Mouse (Mus musculus): Measurements from ENCODE around the gene Mindy4.

Gene Mindy4

GRCm38 (mm10) chr6:55252731-55253247 is 49.6 kb downstream of the Mindy4 start:
- intact Hi-C loops (cut with DNase I), result no loop called here

GRCm38 (mm10) chr6:55256500-55257191 is 53.5 kb downstream of the Mindy4 start:
- intact Hi-C loops (cut with DNase I), result no loop called here

GRCm38 (mm10) chr6:55257246-55257645 is 54.1 kb downstream of the Mindy4 start:
- intact Hi-C loops (cut with DNase I), result no loop called here

DNA sequence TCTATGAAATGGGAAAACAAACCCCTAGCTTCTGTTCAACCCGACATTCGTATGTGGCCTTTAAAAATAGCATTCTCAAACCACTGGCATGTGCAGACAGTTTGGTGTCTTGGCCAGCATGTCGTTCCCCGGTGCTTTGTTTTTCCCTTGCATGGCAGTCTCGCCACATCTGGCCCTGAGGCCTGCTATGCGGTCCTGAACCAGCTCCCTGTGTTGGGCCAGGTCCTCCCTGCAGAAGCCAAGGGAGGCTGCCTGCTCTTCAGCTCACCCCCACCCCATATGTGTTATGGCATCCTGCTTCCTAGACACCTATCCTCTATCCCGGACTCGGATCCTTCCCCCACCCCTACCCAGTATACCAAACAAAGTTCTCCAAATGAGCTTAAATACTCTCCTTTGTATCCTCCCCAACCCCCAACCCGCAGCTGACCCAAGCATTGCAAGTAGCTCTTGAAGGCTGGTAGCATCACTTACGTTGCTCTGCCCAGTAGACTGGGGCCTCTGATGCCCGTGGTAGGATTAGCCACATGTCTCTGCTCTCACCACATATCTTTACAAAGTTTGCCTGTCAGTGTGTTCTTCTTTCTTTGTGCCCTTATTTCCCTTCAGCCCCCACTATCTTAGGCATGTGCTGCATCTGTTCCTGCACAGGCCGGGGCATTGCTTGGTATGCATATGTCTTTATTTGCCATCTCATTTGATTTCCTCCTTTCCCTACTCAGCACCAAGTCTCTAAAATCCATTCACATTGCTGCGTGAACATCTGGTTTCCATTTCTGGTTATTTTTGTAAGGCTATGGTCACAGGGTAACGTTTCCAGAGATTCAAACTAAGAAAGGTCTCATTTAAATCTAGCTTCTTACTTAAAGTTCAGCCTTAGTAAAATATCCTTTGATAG is 55.5 kb downstream of the Mindy4 start:
- intact Hi-C loops (cut with DNase I), result no loop called here

- intact Hi-C loops (cut with DNase I), result no loop called here
Observed at GRCm38 (mm10) chr6:55262161-55262560, 59.0 kb downstream of the Mindy4 start.

GRCm38 (mm10) chr6:55263490-55264046 is 60.4 kb downstream of the Mindy4 start:
- intact Hi-C loops (cut with DNase I), result no loop called here

DNA sequence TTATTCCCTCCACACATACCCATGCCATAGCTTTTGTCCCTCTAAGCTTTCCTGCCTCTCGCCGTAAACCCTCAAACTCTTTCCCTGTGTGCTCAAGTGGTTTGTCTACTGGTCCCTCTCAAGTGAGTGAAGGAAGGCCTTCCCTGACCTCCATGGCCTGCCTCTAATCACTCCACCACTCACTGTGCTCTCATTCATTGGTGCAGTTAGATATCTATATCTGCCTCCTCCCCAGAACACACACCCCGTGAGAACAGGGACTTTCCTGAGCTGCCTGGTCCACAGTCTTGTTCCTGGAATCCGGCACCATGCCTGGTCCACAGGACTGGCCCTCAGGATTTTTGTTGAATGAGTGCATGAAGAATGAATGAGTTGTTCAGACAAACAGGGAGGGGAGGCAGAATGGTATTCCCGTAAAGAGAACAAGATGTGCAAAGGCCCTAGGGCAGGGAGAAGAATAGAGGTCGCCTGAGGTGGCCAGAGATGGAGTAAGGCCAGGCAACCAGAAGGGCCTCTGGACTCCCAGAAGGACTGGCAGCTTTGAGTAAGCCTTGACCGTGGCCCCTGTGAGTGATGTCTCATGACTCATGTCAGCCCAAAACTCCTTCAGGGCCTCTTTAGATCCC is 61.7 kb downstream of the Mindy4 start:
- intact Hi-C loops (cut with DNase I), result no loop called here

- intact Hi-C loops (cut with DNase I), result no loop called here
Observed at GRCm38 (mm10) chr6:55272952-55273351, 69.8 kb downstream of the Mindy4 start.

DNA sequence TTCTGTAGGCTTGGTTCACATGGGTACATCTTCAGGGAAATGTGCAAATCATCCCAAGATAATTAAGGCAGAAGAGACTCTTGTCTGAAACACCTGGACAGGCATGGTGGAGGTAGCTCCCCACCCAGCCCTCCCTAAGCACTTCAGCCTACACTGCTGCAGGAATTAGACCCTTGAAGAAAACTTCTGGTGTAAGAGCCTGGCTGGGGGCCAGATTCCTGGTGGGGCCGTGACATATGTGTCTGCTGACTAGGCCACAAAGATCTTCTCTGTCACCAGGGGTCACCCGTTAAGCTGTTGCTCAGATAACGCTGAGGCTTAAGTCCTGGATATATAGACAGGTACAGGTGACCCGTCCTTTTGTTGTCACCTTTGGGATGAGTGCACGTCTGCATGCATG is 70.3 kb downstream of the Mindy4 start:
- intact Hi-C loops (cut with DNase I), result no loop called here

DNA sequence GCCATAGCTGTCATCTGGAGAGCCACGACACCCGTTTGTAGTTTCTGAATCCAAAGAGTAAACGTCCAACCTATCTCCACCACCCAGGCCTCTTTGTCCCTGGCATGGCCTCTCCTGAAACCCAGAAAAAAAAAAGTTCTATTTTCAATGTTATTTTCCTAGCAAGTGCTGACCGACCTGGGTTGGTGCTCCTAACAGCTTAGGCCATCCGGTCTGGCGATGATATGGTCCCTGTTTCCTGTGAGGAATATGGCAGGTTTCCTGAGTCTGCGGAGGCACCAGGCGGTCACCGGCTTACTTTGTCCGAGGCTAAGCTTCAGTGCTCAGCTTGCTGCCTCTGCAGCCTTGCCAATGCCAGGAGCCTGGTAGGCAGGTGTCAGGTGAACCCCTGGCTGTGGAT is 71.8 kb downstream of the Mindy4 start:
- intact Hi-C loops (cut with DNase I), result no loop called here

DNA sequence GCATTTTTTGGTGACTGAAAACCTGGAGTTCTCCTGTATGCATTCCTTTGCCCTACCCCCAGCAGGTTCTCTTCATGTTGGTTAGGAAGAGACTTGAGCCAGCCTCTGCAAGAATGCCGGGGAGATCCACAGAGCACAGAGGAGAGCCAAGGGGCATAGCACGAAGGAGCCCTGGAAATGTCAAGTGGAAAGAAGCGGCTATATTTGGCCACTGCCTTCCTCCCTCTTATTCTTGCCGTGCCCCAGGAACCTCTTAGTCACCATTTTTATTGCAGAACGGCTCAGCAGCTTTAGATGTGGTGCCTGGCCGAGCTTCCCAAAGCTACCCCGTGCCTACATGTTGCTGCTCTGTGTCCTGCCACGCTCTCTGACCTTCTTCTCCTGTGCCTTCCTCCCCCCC is 72.6 kb downstream of the Mindy4 start:
- intact Hi-C loops (cut with DNase I), result no loop called here

- intact Hi-C loops (cut with DNase I), result no loop called here
Observed at GRCm38 (mm10) chr6:55276692-55277282, 73.6 kb downstream of the Mindy4 start.

GRCm38 (mm10) chr6:55278086-55278485 is 74.9 kb downstream of the Mindy4 start:
- intact Hi-C loops (cut with DNase I), result no loop called here

- intact Hi-C loops (cut with DNase I), result no loop called here
Observed at GRCm38 (mm10) chr6:55278520-55278919, 75.3 kb downstream of the Mindy4 start.

- intact Hi-C loops (cut with DNase I), result no loop called here
Observed at GRCm38 (mm10) chr6:55280979-55281378, 77.8 kb downstream of the Mindy4 start.

GRCm38 (mm10) chr6:55281687-55282086 is 78.5 kb downstream of the Mindy4 start:
- intact Hi-C loops (cut with DNase I), result no loop called here

GRCm38 (mm10) chr6:55282348-55282747 is 79.2 kb downstream of the Mindy4 start:
- intact Hi-C loops (cut with DNase I), result no loop called here

- intact Hi-C loops (cut with DNase I), result no loop called here
Observed at GRCm38 (mm10) chr6:55285218-55285617, 82.0 kb downstream of the Mindy4 start.

DNA sequence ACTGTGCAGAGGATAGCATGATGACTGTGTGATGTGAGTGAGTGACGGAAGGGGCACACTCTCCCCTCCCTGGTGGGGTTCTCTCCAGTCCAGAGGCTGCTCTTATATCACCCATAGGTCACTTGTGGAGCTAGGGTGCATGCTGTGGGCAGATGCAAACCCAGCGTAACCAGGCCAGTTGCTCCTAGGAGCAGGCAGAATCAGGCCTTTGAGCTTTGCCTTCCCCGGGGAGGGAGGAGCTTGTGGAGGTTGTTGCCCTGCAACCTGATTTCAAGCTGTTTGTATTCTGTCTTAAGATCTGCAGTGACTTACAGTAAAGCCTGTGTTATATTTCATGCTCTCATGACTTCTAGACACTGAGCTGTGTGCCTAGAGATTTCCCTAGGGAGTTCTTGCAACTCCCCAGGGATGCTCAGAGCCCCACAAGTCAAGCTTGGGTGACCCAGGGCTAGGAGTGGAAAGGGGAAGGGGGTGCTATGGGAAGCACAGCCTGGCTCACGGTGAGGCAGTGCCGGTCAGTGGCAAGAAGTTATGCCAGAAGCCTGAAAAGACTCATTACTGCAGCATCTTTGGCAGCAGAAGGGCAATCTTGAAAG is 84.9 kb downstream of the Mindy4 start:
- intact Hi-C loops (cut with DNase I), result no loop called here

GRCm38 (mm10) chr6:55294549-55295131 is 91.5 kb downstream of the Mindy4 start:
- intact Hi-C loops (cut with DNase I), result no loop called here

Data from adrenal gland (tissue).